Mouse (Mus musculus) limb, embryonic 13.5 days (tissue): Measurements from ENCODE around the gene Rabgap1. TPM values are rescaled to one million over a fixed set of nuclear protein-coding genes. Genes with fewer than 3 reads are reported as not detected.

ENCODE experiments used
- ATAC-seq: fragments of 200-750 bp; cut with Nextera tagmentation; 2 replicates; pipeline ENCODE4 v1.8.0; 2017; ENCODE audit warnings: low read depth, moderate number of reproducible peaks, moderate TSS enrichment; ENCODE audit not compliant: low FRiP score
- H3K27ac ChIP-seq: fragments of 300-500 bp; sonication (generic); 2 replicates; pipeline ENCODE4 v1.5.1; 2015; ENCODE audit warnings: inconsistent platforms, mild to moderate bottlenecking, moderate library complexity
- H3K27me3 ChIP-seq: fragments of 300-500 bp; sonication (generic); 2 replicates; pipeline ENCODE4 v1.6.1; 2015; ENCODE audit warnings: mild to moderate bottlenecking, inconsistent platforms
- H3K36me3 ChIP-seq: fragments of 300-500 bp; sonication (generic); 2 replicates; pipeline ENCODE4 v1.6.1; 2015; ENCODE audit warnings: inconsistent platforms, mild to moderate bottlenecking, moderate library complexity
- H3K4me1 ChIP-seq: fragments of 300-500 bp; sonication (generic); 2 replicates; pipeline ENCODE4 v1.6.1; 2015; ENCODE audit warnings: inconsistent platforms
- H3K4me2 ChIP-seq: fragments of 300-500 bp; sonication (generic); replicated peaks from 2 replicates; pipeline ENCODE4 v1.6.1; 2015; ENCODE audit warnings: inconsistent platforms, mild to moderate bottlenecking, moderate library complexity
- H3K4me3 ChIP-seq: fragments of 300-500 bp; sonication (generic); 2 replicates; pipeline ENCODE4 v1.5.1; 2015; ENCODE audit warnings: moderate library complexity, mild to moderate bottlenecking, inconsistent platforms
- H3K9ac ChIP-seq: fragments of 300-500 bp; sonication (generic); 2 replicates; pipeline ENCODE4 v1.6.1; 2015; ENCODE audit warnings: mild to moderate bottlenecking, inconsistent platforms
- H3K9me3 ChIP-seq: fragments of 300-500 bp; sonication (generic); 2 replicates; pipeline ENCODE4 v1.6.1; 2016; ENCODE audit warnings: inconsistent platforms
- WGBS: fragments of 180-500 bp; shearing (Covaris S2); methylation state at CpG from one replicate; pipeline ENCODE4 v1.1.7; 2015; 5-methylcytosine and 5-hydroxymethylcytosine counted together
- polyA plus RNA-seq: library from polyadenylated mRNA; unstranded; fragments of >200 nt; fragmentation: Nextera tagmentation; extraction: Ambion mirVana; gene quantifications from 2 replicates; pipeline ENCODE4 v1.2.1, GENCODE M21; 2015

Gene Rabgap1
- polyA plus RNA-seq, 1 experiment from 2014 or later, result 52.3 TPM

DNA sequence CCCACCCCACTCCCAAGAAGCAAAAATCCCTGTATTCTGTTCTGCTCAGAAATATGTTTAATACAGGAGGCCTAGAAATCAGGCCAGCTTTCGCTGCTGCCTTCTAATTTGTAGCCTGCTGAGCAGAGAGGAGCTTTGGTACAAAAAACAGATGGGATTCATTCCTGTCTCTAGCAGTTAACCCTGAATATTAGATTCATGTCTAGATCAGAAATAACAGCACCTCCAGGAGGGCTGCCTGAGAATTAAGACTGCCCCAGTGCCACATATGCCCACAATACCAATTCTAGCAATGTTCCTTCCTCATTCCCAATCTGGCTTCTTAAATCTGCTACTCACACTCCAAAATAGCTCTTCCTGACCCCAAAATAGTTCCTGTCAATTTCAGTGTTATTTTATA, 133.6 kb downstream of the Rabgap1 start:
- ATAC-seq, result no peak
- Histone ChIP-seq H3K36me3 (peaks cover 17% of the 10 kb centered on the region), H3K9me3 (no peaks in the 10 kb centered on the region), H3K4me1 (no peaks in the 10 kb centered on the region), H3K4me2 (no peak overlapping the region), H3K4me3 (no peak overlapping the region), H3K9ac (no peak overlapping the region), H3K27ac (no peak overlapping the region), H3K27me3 (no peaks in the 10 kb centered on the region)
- 82% methylated on average over 1 of the region's 1 CpGs for WGBS

DNA sequence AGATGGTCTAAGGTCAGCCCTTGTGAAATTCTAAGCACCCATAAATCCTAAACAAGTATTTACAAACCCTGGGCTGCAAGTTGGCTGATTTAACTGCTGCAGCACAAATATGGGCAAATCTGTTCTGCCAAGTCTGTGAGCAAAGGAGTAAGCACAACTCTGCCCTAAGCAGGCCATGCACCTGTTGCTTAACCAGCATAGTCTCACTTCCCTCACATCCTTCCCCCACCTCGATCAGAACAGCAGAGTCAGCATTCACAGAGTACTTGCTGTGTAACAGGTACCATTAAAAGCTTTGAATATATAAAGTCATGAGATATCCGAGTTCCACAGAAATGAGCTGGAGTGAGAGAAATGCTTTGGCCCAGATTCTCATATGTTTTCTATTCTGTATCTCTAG, 135.1 kb downstream of the Rabgap1 start:
- no peaks in the 10 kb centered on the region for H3K27me3 ChIP-seq
- peaks cover 17% of the 10 kb centered on the region for H3K36me3 ChIP-seq
- no peaks in the 10 kb centered on the region for H3K4me1 ChIP-seq
- ATAC-seq, result no peak
- no peak overlapping the region for H3K4me2 ChIP-seq
- H3K9me3 ChIP-seq, result no peaks in the 10 kb centered on the region
- 84% methylated on average over 2 of the region's 2 CpGs for WGBS
- no peak overlapping the region for H3K4me3 ChIP-seq
- H3K27ac ChIP-seq, result no peak overlapping the region
- H3K9ac ChIP-seq, result no peak overlapping the region

DNA sequence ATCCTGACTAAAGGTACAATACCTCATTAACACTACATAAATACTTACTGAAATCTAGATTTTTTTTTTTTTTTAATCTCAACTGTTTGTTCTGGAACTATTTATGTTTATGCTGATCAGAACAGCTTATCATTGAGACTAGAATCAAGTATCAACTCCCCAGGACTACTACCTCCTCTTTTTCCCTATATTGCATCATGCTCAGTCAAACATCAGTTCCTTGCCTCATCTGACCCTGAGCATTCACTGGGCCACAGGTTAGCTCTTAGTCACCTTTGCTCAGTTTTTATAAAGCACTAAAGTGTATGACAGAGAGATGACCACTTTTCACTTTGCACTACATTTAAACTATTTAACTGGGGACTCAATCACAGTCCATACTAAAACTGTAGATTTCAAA, 144.8 kb downstream of the Rabgap1 start:
- Histone ChIP-seq H3K27ac (no peak overlapping the region), H3K9me3 (no peaks in the 10 kb centered on the region), H3K4me2 (no peak overlapping the region), H3K4me3 (no peak overlapping the region), H3K9ac (no peak overlapping the region), H3K27me3 (no peaks in the 10 kb centered on the region), H3K36me3 (peaks cover 20% of the 10 kb centered on the region), H3K4me1 (no peaks in the 10 kb centered on the region)
- no peak for ATAC-seq

Other genes starting within 250 kb of the Rabgap1 start
- gene Olfr366, start 231.7 kb upstream of the Rabgap1 start, polyA plus RNA-seq, result not detected in 2 replicates
- gene Olfr368, start 116.8 kb upstream of the Rabgap1 start, polyA plus RNA-seq, result not detected in 2 replicates
- gene Pdcl, start 83.9 kb upstream of the Rabgap1 start, polyA plus RNA-seq, result 43.2 and 46.6 TPM in 2 replicates
- 18.0 and 19.3 TPM in 2 replicates for gene Rc3h2, start 20.4 kb upstream of the Rabgap1 start, polyA plus RNA-seq
- gene Zbtb26, start 144 bp upstream of the Rabgap1 start, polyA plus RNA-seq, result 9.0 and 9.3 TPM in 2 replicates
- 7.5 and 8.3 TPM in 2 replicates for gene Zbtb6, start 108 bp upstream of the Rabgap1 start, polyA plus RNA-seq
- 1.2 TPM in 2 replicates for gene Gpr21, start 73.1 kb downstream of the Rabgap1 start, polyA plus RNA-seq